Mouse (Mus musculus) G1E (cell line): ENCODE measurements around the gene Rasal3. TPM values are rescaled to one million over a fixed set of nuclear protein-coding genes. Genes with fewer than 3 reads are reported as not detected.

ENCODE experiments used
- ATAC-seq: 2 replicates; pipeline ENCODE4 v1.8.0; 2016; ENCODE audit warnings: mild to moderate bottlenecking; ENCODE audit not compliant: insufficient number of reproducible peaks, poor library complexity, low FRiP score, severe bottlenecking; ENCODE audit errors: extremely low read depth
- DNase-seq: peaks from one replicate; pipeline ENCODE4 v3.0.0; 2012; ENCODE audit warnings: low spot score
- H3K27me3 ChIP-seq: 2 replicates; pipeline ENCODE4 v1.6.1; 2012; ENCODE audit warnings: mild to moderate bottlenecking, low read length, inconsistent platforms; ENCODE audit not compliant: insufficient read depth
- H3K36me3 ChIP-seq: replicated peaks from 2 replicates; pipeline ENCODE3; 2012; ENCODE audit warnings: mild to moderate bottlenecking, inconsistent platforms
- H3K4me1 ChIP-seq: 2 replicates; pipeline ENCODE4 v1.6.1; 2012; ENCODE audit warnings: low read depth, low read length, inconsistent platforms, mixed read lengths; ENCODE audit not compliant: insufficient read depth
- H3K4me3 ChIP-seq: 2 replicates; pipeline ENCODE4 v1.5.1; 2012; ENCODE audit warnings: low read depth, mild to moderate bottlenecking, inconsistent platforms, low read length, moderate library complexity, mixed read lengths
- H3K9me3 ChIP-seq: replicated peaks from 2 replicates; pipeline ENCODE4 v1.6.1; 2012; ENCODE audit warnings: inconsistent platforms
- CTCF ChIP-seq: IDR thresholded peaks from 2 replicates; pipeline ENCODE4 v1.5.1; 2012; ENCODE audit warnings: low read depth, low read length, inconsistent platforms, mixed read lengths
- GATA1 ChIP-seq: IDR thresholded peaks from 2 replicates; pipeline ENCODE4 v1.6.1; 2012; ENCODE audit warnings: borderline replicate concordance, low read length, inconsistent platforms, mixed read lengths
- GATA2 ChIP-seq: IDR thresholded peaks from 2 replicates; pipeline ENCODE4 v1.6.1; 2012; ENCODE audit warnings: low read depth, low read length, inconsistent platforms, borderline replicate concordance
- POLR2AphosphoS5 ChIP-seq: IDR thresholded peaks from 2 replicates; pipeline ENCODE4 v1.6.1; 2012; ENCODE audit warnings: low read depth, low read length, inconsistent platforms; ENCODE audit not compliant: insufficient replicate concordance
- TAL1 ChIP-seq: conservative IDR thresholded peaks from 2 replicates; pipeline ENCODE4 v1.6.1; 2012; ENCODE audit warnings: low read depth, low read length, inconsistent platforms, mixed read lengths
- polyA plus RNA-seq: library from polyadenylated mRNA; stranded (reverse); fragments of >175 nt; gene quantifications from 2 replicates; pipeline ENCODE4 v1.2.3, GENCODE M21; 2012
- total RNA-seq, 2 experiments: library from RNA; stranded (forward) in 1 of 2; stranded (reverse) in 1 of 2; fragments of 200-1000 nt in 1 of 2; fragments of >200 nt in 1 of 2; fragmentation: Nextera tagmentation in 1 of 2; gene quantifications; 2 replicates each; pipeline ENCODE4 v1.2.3; 2014 to 2017

The Rasal3 gene
- total and polyA plus RNA-seq, 3 experiments: 0.86 to 6.5 (median 2.9) TPM

GRCm38 (mm10) chr17:32443245-32443644 lies 39.9 kb upstream of the Rasal3 start:
- DNase-seq (no peak), ATAC-seq (no peak)
- Histone ChIP-seq H3K27me3 (peaks cover 3% of the 10 kb centered on the region; the same call in 1 of the 2 replicates), H3K9me3 (no peaks in the 10 kb centered on the region), H3K4me3 (no peak overlapping the region), H3K4me1 (no peaks in the 10 kb centered on the region), H3K36me3 (no peaks in the 10 kb centered on the region)
- TF ChIP-seq GATA2 (no peak), GATA1 (no peak), POLR2AphosphoS5 (no peak)

GRCm38 (mm10) chr17:32437106-32437505 lies 33.7 kb upstream of the Rasal3 start:
- DNase-seq (no peak), ATAC-seq (no peak)
- Histone ChIP-seq H3K27me3 (peaks cover 7% of the 10 kb centered on the region; the same call in 1 of the 2 replicates), H3K36me3 (no peaks in the 10 kb centered on the region), H3K9me3 (no peaks in the 10 kb centered on the region), H3K4me3 (no peak overlapping the region), H3K4me1 (no peaks in the 10 kb centered on the region)
- TF ChIP-seq GATA2: no peak
- TF ChIP-seq TAL1: no peak
- TF ChIP-seq POLR2AphosphoS5: no peak
- no peak for TF ChIP-seq GATA1
- no peak for TF ChIP-seq CTCF

- no peak overlapping the region for H3K4me3 ChIP-seq
- H3K36me3 ChIP-seq: no peaks in the 10 kb centered on the region
- ATAC-seq (no peak), DNase-seq (no peak)
- no peaks in the 10 kb centered on the region for H3K4me1 ChIP-seq
- TF ChIP-seq TAL1 (no peak), CTCF (no peak), POLR2AphosphoS5 (no peak), GATA1 (no peak)
- H3K27me3 ChIP-seq: peaks cover 7% of the 10 kb centered on the region; the same call in 1 of the 2 replicates
- no peaks in the 10 kb centered on the region for H3K9me3 ChIP-seq
Measured at GRCm38 (mm10) chr17:32435151-32435550, 31.8 kb upstream of the Rasal3 start.

- Histone ChIP-seq H3K36me3 (no peaks in the 10 kb centered on the region), H3K9me3 (no peaks in the 10 kb centered on the region), H3K27me3 (peaks cover 7% of the 10 kb centered on the region; the same call in 1 of the 2 replicates), H3K4me3 (no peak overlapping the region), H3K4me1 (no peaks in the 10 kb centered on the region)
- DNase-seq: no peak
- TF ChIP-seq GATA1 (no peak), TAL1 (no peak), POLR2AphosphoS5 (no peak), GATA2 (no peak), CTCF (no peak)
- no peak for ATAC-seq
Measured at GRCm38 (mm10) chr17:32434324-32434723, 30.9 kb upstream of the Rasal3 start.

- TF ChIP-seq POLR2AphosphoS5 (no peak), TAL1 (no peak), GATA2 (no peak), GATA1 (no peak), CTCF (no peak)
Measured at GRCm38 (mm10) chr17:32431972-32432371, 28.6 kb upstream of the Rasal3 start.

GRCm38 (mm10) chr17:32426610-32427009 lies 23.2 kb upstream of the Rasal3 start:
- H3K4me1 ChIP-seq: no peaks in the 10 kb centered on the region

More at GRCm38 (mm10) chr17:32431972-32432371, 28.6 kb upstream of the Rasal3 start:
- Histone ChIP-seq H3K36me3 (no peaks in the 10 kb centered on the region), H3K4me1 (no peaks in the 10 kb centered on the region), H3K9me3 (no peaks in the 10 kb centered on the region), H3K27me3 (peaks cover 4% of the 10 kb centered on the region; the same call in 1 of the 2 replicates), H3K4me3 (no peak overlapping the region)
- ATAC-seq (no peak), DNase-seq (no peak)

GRCm38 (mm10) chr17:32424034-32424433 lies 20.7 kb upstream of the Rasal3 start, which contains the start of gene Pglyrp2:
TSS of gene Pglyrp2 (minus strand) at chr17:32424167.
- H3K36me3 ChIP-seq: no peaks in the 10 kb centered on the region
- H3K4me1 ChIP-seq: no peaks in the 10 kb centered on the region
- H3K9me3 ChIP-seq: no peaks in the 10 kb centered on the region
- peaks cover 8% of the 10 kb centered on the region for H3K27me3 ChIP-seq
- TF ChIP-seq TAL1 (no peak), CTCF (no peak), POLR2AphosphoS5 (no peak), GATA1 (no peak), GATA2 (no peak)
- no peak within 1 kb of the TSS for H3K4me3 ChIP-seq
- ATAC-seq (no peak), DNase-seq (no peak)

More at GRCm38 (mm10) chr17:32426610-32427009, 23.2 kb upstream of the Rasal3 start:
- Histone ChIP-seq H3K36me3 (no peaks in the 10 kb centered on the region), H3K9me3 (no peaks in the 10 kb centered on the region), H3K27me3 (peaks cover 4% of the 10 kb centered on the region; the same call in 1 of the 2 replicates), H3K4me3 (no peak overlapping the region)
- DNase-seq: no peak
- TF ChIP-seq POLR2AphosphoS5 (no peak), CTCF (no peak), GATA2 (no peak), GATA1 (no peak), TAL1 (no peak)
- ATAC-seq: no peak
